Mouse (Mus musculus) left cerebral cortex, adult 2 months (tissue): ENCODE measurements around the gene Lats2. TPM values are rescaled to one million over a fixed set of nuclear protein-coding genes. Genes with fewer than 3 reads are reported as not detected.
"Not testable (repeated sequence)": the region's sequence is repeated elsewhere in the genome, so short reads cannot be mapped to it uniquely, and the experiment has no call there.

Experiments
- DNase-seq, 2 experiments: peaks; one replicate each; pipeline ENCODE4 v3.0.0; 2021 to 2022; ENCODE audit warnings: low spot score in 2 of 2, mixed read lengths in 1 of 2; ENCODE audit errors: extremely low spot score in 1 of 2
- H3K27ac ChIP-seq: fragments of 200-600 bp; 2 replicates; pipeline ENCODE4 v1.8.1; 2022
- H3K4me3 ChIP-seq: fragments of 200-600 bp; 2 replicates; pipeline ENCODE4 v1.8.1; 2022
- CTCF ChIP-seq: fragments of 200-600 bp; IDR thresholded peaks from 2 replicates; pipeline ENCODE4 v1.8.1; 2022; ENCODE audit warnings: antibody characterized with exemption, mild to moderate bottlenecking, moderate library complexity
- intact Hi-C: fragments of 180-260 bp; cut with DNase I; formaldehyde crosslinking; loops from one replicate; pipeline ENCODE4 v1.15.1; 2025
- total RNA-seq, 2 experiments: library from RNA; stranded (reverse); gene quantifications; 2 replicates each; pipeline ENCODE4 v1.2.3; 2021

The Lats2 gene
- total RNA-seq, 2 experiments from 2014 or later, result 17.0 to 22.2 TPM

GRCm38 (mm10) chr14:57690681-57691080 is 67.5 kb downstream of the Lats2 start:
- intact Hi-C loops, result no loop called here
- no peak for DNase-seq

DNA sequence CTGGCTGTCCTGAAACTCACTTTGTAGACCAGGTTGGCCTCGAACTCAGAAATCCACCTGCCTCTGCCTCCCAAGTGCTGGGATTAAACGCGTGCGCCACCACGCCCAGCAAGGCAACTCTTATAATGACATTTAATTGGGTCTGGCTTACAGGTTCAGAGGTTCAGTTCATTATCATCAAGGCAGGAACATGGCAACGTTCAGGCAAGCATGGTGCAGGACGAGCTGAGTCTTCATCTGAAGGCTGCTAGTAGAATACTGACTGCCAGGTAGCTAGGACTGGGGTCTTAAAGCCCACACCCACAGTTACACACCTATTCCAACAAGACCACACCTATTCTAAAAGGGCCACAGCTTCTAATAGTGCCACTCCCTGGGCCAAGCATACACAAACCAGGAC is 70.1 kb downstream of the Lats2 start:
- DNase-seq, H3K4me3 ChIP-seq, H3K27ac ChIP-seq: not testable (repeated sequence)
- intact Hi-C loops, result loop anchor here (10.0 kb wide), 1 partner anchor 137 kb away; the partner anchor contains the start of genes Mrpl57 and Ska3

More at GRCm38 (mm10) chr14:57690681-57691080, 67.5 kb downstream of the Lats2 start:
- no peak overlapping the region for H3K4me3 ChIP-seq
- TF ChIP-seq CTCF, result no peak
- H3K27ac ChIP-seq, result no peak overlapping the region

- TF ChIP-seq CTCF, result no peak
- no peak for DNase-seq
- intact Hi-C loops, result loop anchor here (10.0 kb wide), 1 partner anchor 137 kb away; the partner anchor contains the start of genes Mrpl57 and Ska3
- H3K4me3 ChIP-seq, result no peak overlapping the region
- H3K27ac ChIP-seq, result no peak overlapping the region
Measured at GRCm38 (mm10) chr14:57687441-57687840, 70.7 kb downstream of the Lats2 start.

GRCm38 (mm10) chr14:57686647-57687046 is 71.5 kb downstream of the Lats2 start:
- no peak for DNase-seq
- Histone ChIP-seq H3K4me3 (no peak overlapping the region), H3K27ac (no peak overlapping the region)
- intact Hi-C loops, result loop anchor here (10.0 kb wide), 1 partner anchor 138 kb away; the partner anchor contains the start of genes Mrpl57 and Ska3
- TF ChIP-seq CTCF, result no peak

DNA sequence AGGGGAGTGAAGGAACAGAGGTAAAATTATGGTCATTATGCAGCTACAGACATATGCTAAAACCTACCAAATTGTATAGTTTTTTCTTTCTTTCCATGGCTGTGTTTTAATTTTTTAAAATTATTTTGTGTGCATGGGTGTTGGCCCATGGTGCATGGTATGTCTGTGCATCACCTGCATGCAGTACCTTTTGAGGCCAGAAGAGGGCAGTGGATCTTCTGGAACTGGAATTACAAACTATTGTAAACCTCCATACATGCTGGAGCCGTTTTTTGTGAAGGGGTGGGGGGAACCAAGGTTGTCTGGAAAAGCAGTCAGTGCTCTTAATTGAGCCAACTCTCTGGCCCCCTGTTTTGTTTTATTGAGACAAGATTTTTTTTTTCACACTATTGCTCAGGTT is 73.6 kb downstream of the Lats2 start:
- Histone ChIP-seq H3K4me3 (no peak overlapping the region), H3K27ac (no peak overlapping the region)
- intact Hi-C loops, result loop anchor here (5.0 to 10.0 kb wide), 2 partner anchors 113 to 140 kb away; partner anchors contain the start of genes Mrpl57, Sap18 and Ska3
- peak in 1 of 2 experiments; percentile 35 for DNase-seq
- peak; percentile 77 for TF ChIP-seq CTCF

GRCm38 (mm10) chr14:57682751-57683150 is 75.4 kb downstream of the Lats2 start:
- DNase-seq, result no peak
- intact Hi-C loops, result loop anchor here (5.0 to 10.0 kb wide), 2 partner anchors 115 to 142 kb away; partner anchors contain the start of genes Mrpl57, Sap18 and Ska3
- TF ChIP-seq CTCF, result no peak
- no peak overlapping the region for H3K4me3 ChIP-seq
- no peak overlapping the region for H3K27ac ChIP-seq

- intact Hi-C loops, result loop anchor here (1.0 to 10.0 kb wide), 6 partner anchors 67 to 1435 kb away; partner anchors contain the start of genes Gm49361, Mrpl57, Sap18 and Ska3
- peak; percentile 93 for TF ChIP-seq CTCF
- Histone ChIP-seq H3K27ac (no peak overlapping the region), H3K4me3 (no peak overlapping the region)
- peak; percentile 81 to 84 for DNase-seq
Measured at GRCm38 (mm10) chr14:57679958-57680535, 78.1 kb downstream of the Lats2 start.

DNA sequence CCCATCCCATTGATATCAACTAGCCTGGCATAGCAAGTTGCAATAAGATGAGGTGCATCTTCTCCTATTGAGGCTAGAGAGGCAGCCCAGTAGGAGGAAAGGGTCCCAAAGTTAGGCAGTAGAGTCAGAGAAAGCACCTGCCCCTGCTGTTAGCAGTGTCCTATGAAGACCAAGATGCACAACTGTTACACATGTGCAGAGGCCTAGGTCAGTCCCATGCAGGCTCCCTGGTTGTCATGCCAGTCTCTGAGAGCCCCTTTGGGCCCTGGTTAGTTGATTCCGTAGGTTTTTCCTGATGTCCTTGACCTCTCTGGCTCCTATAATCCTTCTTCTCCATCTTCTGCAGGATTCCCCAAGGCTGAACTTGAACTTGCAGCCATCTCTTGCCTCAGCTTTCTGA is 78.7 kb downstream of the Lats2 start:
- H3K4me3 ChIP-seq, result no peak overlapping the region
- intact Hi-C loops, result loop anchor here (2.0 kb wide), 1 partner anchor 307 kb away; no protein-coding TSS in a partner anchor
- no peak for DNase-seq
- H3K27ac ChIP-seq, result no peak overlapping the region
- no peak for TF ChIP-seq CTCF

GRCm38 (mm10) chr14:57675481-57675880 is 82.7 kb downstream of the Lats2 start:
- TF ChIP-seq CTCF, result peak; percentile 21; the same call in 1 of the 2 replicates
- no peak overlapping the region for H3K4me3 ChIP-seq
- DNase-seq, result no peak
- intact Hi-C loops, result no loop called here
- no peak overlapping the region for H3K27ac ChIP-seq

- peak overlapping the region; percentile 94 for H3K27ac ChIP-seq
- no peak for DNase-seq
- peak overlapping the region; percentile 86 for H3K4me3 ChIP-seq
- intact Hi-C loops, result no loop called here
- TF ChIP-seq CTCF, result no peak
Measured at GRCm38 (mm10) chr14:57665628-57665950, 92.6 kb downstream of the Lats2 start.

DNA sequence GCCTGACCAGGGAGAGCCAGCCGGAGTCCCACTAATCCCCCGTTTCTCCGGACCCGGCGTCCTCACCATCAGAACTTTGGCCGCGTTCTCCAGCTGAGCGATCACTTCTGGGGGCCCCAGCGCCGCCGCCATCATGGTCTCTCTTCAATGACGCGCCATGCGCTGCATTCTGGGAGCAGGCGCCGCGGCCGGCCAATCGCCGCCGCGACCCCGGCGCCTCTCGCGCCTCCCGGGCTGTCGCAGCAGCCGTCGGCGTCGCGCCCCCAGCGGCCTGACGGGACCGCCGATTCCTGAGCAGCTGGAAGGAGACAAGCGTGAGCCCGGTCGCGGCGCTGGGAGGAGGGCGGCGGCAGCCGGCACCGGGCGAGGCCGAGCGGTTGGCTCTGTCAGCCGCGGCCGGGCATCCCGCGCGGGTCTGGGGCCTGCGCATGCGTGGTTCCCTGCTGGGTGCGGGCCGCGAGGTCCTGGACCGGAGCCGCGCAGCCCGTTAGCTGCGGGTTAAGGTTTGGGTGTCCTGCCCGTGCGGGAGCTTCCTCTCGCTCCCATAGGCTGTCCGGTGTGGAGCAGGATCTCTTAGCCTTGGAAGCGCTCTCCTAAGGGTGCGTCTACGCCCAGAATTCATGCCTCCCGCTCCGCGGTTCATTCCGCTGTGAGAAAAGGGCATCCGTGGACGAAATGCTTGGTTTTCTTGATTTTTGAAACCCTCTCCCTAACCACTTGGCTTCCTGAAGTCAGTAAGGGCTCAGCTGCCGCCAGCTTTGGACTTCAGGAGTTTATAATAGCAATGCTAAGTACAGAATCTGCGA is 93.2 kb downstream of the Lats2 start, which contains the start of gene Xpo4:
TSS of gene Xpo4 (minus strand) at position 609 of the 806 bp plus-strand sequence.
- TF ChIP-seq CTCF, result peak; percentile 43
- H3K4me3 ChIP-seq, result peak within 1 kb of the TSS; percentile 86
- DNase-seq, result peak; percentile 83 to 87
- peak within 1 kb of the TSS; percentile 94 for H3K27ac ChIP-seq
- intact Hi-C loops, result no loop called here

- no peak for TF ChIP-seq CTCF
- DNase-seq, result peak in 1 of 2 experiments; percentile 12
- H3K27ac ChIP-seq, result peak overlapping the region; percentile 94
- H3K4me3 ChIP-seq, result peak overlapping the region; percentile 86
- intact Hi-C loops, result no loop called here
Measured at GRCm38 (mm10) chr14:57664311-57664821, 93.8 kb downstream of the Lats2 start.
